Mouse (Mus musculus) CD4-positive, CD25-positive, alpha-beta regulatory T cell, adult 9 weeks (primary cell): ENCODE data around the gene Shcbp1. TPM values are rescaled to one million over a fixed set of nuclear protein-coding genes. Genes with fewer than 3 reads are reported as not detected.

Experiments
- polyA plus RNA-seq: library from polyadenylated mRNA; unstranded; fragments of 100-300 nt; shearing (Covaris generic); gene quantifications from one replicate; pipeline ENCODE4 v1.2.1, GENCODE M21; 2017

The Shcbp1 gene
- 3.6 TPM for polyA plus RNA-seq

GRCm38 (mm10) chr8:4779254-4780055, at the start of gene Shcbp1:
TSS of gene Shcbp1 (minus strand) at chr8:4779567.

Other genes starting within 250 kb of the Shcbp1 start
- gene Zfp958, start 166.4 kb downstream of the Shcbp1 start, polyA plus RNA-seq = 24.7 TPM